Mouse (Mus musculus) bone marrow, adult 2 months (tissue): ENCODE measurements around the gene Bank1. TPM values are rescaled to one million over a fixed set of nuclear protein-coding genes. Genes with fewer than 3 reads are reported as not detected.

ENCODE experiments used
- H3K27ac ChIP-seq: fragments of 200-500 bp; 2 replicates; pipeline ENCODE4 v1.5.1; 2012; ENCODE audit warnings: low read depth, mild to moderate bottlenecking, control low read depth, inconsistent platforms, low read length; ENCODE audit not compliant: control insufficient read depth, poor library complexity, insufficient read depth
- H3K4me1 ChIP-seq: fragments of 200-500 bp; 2 replicates; pipeline ENCODE4 v1.6.1; 2011; ENCODE audit warnings: low read length; ENCODE audit not compliant: control insufficient read depth, insufficient read depth
- H3K4me3 ChIP-seq: fragments of 200-500 bp; replicated peaks from 2 replicates; pipeline ENCODE3; 2011; ENCODE audit warnings: mild to moderate bottlenecking, low read depth, low read length, control low read depth; ENCODE audit not compliant: control insufficient read depth
- CTCF ChIP-seq: fragments of 200-500 bp; IDR thresholded peaks from 2 replicates; pipeline ENCODE4 v1.5.1; 2011; ENCODE audit warnings: low read length, control low read depth; ENCODE audit not compliant: control insufficient read depth, insufficient read depth
- POLR2A ChIP-seq: fragments of 200-500 bp; IDR thresholded peaks from 2 replicates; pipeline ENCODE4 v1.6.1; 2011; ENCODE audit warnings: low read depth, mild to moderate bottlenecking, control low read depth, low read length, borderline replicate concordance; ENCODE audit not compliant: control insufficient read depth
- WGBS: fragments of 180-500 bp; shearing (Covaris S2); methylation state at CpG from one replicate; pipeline ENCODE4 v1.1.7; 2018; 5-methylcytosine and 5-hydroxymethylcytosine counted together
- polyA plus RNA-seq: library from polyadenylated mRNA; stranded (reverse); fragments of >200 nt; gene quantifications from 2 replicates; pipeline ENCODE4 v1.2.4, GENCODE M21; 2011; ENCODE audit warnings: low replicate concordance; ENCODE audit not compliant: missing spikeins, insufficient read depth, insufficient read length

Gene Bank1
- polyA plus RNA-seq, 1 experiment: 15.2 TPM

DNA sequence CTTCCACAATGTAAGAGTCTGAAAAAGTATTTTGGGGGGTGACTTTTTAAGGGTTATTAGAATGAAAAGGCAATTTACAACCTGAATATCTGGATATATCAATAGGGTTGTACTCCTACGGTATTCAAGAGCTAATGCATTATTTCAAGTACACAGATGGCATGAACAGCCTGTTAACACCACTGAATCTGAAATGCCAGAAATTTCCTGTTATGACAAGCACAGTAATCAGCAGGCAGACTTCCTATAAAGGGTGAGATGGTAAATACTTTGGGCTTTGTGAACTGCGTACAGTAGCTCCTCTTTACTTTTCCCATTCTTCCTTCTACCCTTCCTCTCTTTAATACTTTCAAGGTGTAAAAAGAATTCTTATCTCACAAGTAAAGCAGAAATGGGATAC is 30.6 kb downstream of the Bank1 start:
- Histone ChIP-seq H3K4me3 (no peak overlapping the region), H3K4me1 (no peaks in the 10 kb centered on the region), H3K27ac (no peak overlapping the region)
- TF ChIP-seq CTCF: no peak
- no peak for TF ChIP-seq POLR2A
- 32% methylated on average over 2 of the region's 2 CpGs for WGBS

DNA sequence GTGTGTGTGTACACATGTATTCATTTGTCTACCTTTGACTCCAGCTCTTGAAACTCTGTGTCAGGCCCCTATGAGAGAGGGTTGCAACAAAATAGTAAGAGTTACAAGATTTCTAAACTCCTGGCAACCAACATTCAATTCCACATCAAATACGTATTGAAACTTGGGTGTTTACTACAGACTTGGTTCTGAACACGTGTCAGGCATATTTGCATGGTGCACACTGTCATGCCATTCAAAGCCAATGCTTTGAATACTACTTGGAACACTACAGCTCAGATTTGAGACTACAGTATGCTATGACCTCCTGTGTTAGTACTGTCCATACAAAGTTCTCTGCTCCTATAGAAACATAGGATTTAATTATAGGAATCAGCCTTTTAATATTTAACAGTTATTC is 38.0 kb downstream of the Bank1 start:
- Histone ChIP-seq H3K27ac (no peak overlapping the region), H3K4me1 (no peaks in the 10 kb centered on the region), H3K4me3 (no peak overlapping the region)
- WGBS: 75% methylated on average over 2 of the region's 2 CpGs
- TF ChIP-seq CTCF (no peak), POLR2A (no peak)

DNA sequence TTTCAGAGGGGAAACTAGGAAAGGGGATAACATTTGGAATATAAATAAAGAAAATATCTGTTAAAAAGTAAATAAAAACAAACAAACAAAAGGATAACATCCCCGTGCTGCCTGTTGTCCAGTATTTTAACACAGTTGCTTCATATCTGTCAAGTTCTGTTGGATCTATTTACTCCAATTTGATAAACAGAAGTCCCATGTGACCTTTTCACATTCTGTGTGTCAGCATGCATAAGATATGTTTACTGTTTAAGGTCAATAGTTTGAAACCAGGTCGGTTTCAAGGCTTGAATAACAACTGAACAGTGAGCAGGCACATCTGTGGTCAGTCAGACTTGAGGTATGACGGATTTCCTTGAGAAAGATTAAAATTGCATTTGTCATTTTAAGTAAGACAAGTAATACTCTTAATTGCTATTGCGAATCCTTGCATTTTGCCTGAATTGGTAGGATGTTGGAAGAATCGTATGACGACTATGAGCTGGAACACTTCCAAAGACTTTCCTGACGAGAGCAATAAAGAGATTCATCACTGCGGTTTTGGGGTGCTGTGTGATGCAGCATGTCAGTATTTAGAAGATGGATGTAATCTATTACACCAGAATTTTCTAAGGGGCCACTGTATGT is 60.8 kb downstream of the Bank1 start:
- 78% methylated on average over 8 of the region's 8 CpGs for WGBS
- TF ChIP-seq POLR2A (no peak), CTCF (no peak)
- no peaks in the 10 kb centered on the region; the same call in 1 of the 2 replicates for H3K4me1 ChIP-seq

DNA sequence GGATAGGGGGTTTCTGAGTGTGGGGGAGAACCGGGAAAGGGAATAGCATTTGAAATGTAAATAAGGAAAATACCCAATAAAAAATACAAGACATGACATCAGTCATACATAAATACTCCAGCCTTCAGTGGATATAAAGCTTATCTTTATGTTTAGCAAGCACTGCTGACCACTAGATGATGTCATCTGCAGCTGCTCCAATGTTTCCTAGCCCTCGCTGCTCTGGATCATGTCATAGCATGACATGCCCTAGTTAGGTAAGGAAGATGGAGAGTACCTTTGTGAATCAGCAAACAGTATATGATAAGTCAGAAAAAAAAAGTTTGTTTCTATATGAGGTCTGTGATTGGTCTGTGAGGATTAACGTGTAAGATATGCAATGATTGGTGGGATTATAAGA is 68.1 kb downstream of the Bank1 start:
- Histone ChIP-seq H3K4me3 (no peak overlapping the region), H3K27ac (no peak overlapping the region), H3K4me1 (no peaks in the 10 kb centered on the region; the same call in 1 of the 2 replicates)
- TF ChIP-seq POLR2A (no peak), CTCF (no peak)
- WGBS: 82% methylated on average over 3 of the region's 3 CpGs

More for the DNA sequence above, 60.8 kb downstream of the Bank1 start:
- no peak overlapping the region for H3K27ac ChIP-seq
- no peak overlapping the region for H3K4me3 ChIP-seq

DNA sequence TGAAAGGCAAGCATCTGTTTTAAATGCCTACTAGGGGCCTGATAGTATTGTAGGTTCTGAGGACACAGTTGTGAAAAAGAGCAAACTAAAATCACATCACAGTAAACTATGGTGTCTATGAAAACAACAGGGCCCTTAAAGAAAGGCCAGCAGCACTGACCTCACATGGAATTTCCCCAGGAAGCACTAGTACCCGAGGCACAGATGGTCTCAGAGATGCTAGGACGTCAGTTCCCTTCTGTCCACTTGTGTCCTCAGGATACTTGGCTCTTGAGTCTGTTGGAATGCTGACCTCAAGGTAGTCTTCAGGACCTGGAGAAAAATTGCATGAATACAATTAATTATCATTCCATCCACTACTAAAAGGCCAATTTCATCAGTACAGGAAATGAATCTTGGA is 71.2 kb downstream of the Bank1 start:
- H3K4me3 ChIP-seq: no peak overlapping the region
- WGBS: 53% methylated on average over 2 of the region's 2 CpGs
- TF ChIP-seq POLR2A (no peak), CTCF (no peak)

DNA sequence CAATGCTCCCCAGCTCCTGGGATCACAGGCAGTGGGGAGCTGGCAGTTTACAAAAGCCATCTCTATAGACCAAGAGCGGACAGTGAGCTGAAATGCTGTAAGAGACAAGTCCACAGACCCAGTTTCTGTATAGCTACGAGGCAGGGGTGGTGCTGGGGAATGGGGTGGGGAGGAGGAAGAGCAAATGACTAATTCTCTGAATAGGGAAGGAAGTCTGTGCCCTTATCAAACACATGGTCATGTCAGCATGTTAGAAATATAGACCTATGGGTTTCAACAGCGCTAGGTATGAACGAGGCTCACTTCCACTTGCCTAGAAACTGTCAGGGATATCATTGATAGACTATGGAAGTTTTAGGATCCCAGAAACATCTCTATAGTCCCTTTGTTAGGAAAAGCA is 73.0 kb downstream of the Bank1 start:
- TF ChIP-seq POLR2A (no peak), CTCF (no peak)
- Histone ChIP-seq H3K4me3 (no peak overlapping the region), H3K27ac (no peak overlapping the region), H3K4me1 (no peaks in the 10 kb centered on the region)
- WGBS: 3% methylated on average over 4 of the region's 4 CpGs

More for the DNA sequence above, 71.2 kb downstream of the Bank1 start:
- no peak overlapping the region for H3K27ac ChIP-seq
- no peaks in the 10 kb centered on the region for H3K4me1 ChIP-seq

DNA sequence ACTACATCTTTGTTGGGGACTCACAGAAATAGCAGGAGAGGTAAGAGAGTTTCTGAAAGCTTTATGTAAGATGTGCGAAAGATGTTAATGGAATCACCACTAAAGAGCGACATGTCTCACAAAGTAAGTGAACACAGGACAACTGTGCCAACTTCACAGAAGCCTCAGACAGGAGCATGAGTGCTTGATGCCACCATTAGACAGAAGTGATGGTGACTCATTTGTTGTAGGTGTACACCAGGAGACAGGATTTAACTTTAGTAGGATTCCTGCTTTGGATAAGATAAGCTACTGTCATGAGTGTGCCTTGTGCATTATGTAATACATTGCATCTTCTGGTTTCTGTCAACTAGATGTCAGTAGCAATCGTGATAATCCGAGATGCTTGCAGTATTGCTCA is 74.3 kb downstream of the Bank1 start:
- TF ChIP-seq POLR2A: no peak
- TF ChIP-seq CTCF: no peak
- Histone ChIP-seq H3K4me3 (no peak overlapping the region), H3K27ac (no peak overlapping the region), H3K4me1 (no peaks in the 10 kb centered on the region)
- 71% methylated on average over 4 of the region's 4 CpGs for WGBS

DNA sequence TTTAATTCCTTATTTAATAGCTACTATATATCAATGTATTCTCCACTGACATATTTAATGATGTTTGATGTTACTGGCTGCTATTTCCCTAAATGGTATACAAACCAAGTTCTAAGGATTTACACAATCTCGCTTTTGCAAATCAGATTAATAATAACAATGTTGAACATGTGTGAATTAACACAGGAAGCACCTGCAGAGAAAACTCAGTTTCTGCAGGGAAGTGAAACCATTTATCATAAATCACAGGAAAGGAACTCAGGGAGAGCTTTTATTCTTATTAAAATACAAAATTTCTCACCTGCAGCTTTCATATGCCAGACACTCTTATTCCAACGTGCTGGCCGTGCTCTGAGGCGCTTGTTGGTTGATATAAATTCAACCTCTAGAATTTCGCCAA is 78.5 kb downstream of the Bank1 start:
- Histone ChIP-seq H3K27ac (no peak overlapping the region), H3K4me3 (no peak overlapping the region), H3K4me1 (no peaks in the 10 kb centered on the region; the same call in 1 of the 2 replicates)
- TF ChIP-seq CTCF: no peak
- no peak for TF ChIP-seq POLR2A
- WGBS: 12% methylated on average over 5 of the region's 5 CpGs

DNA sequence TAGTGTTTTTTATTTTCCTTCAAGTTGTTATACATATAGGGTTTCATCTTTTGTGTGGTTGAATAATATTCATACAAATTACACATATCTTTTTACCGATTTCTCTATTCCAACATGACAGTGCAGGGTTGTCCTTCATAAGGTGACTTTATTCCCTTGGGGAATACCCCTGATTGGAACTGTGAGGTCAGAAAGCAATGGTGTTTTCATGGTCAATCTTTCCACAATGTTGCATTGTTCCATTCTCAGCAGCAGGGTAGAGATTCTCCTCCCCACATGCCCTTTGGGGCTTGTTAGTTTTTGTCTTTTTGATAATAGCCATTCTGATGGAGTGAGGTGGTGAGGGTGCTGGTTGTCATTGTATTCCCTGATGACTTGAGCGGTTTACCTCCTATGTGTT is 80.9 kb downstream of the Bank1 start:
- Histone ChIP-seq H3K27ac (no peak overlapping the region), H3K4me1 (no peaks in the 10 kb centered on the region; the same call in 1 of the 2 replicates), H3K4me3 (no peak overlapping the region)
- WGBS: 76% methylated on average over 2 of the region's 2 CpGs
- TF ChIP-seq POLR2A (no peak), CTCF (no peak)
